Mouse (Mus musculus): ENCODE results near the gene Tmem186.

GRCm38 (mm10) chr16:8680470-8680869 is 43.0 kb upstream of the Tmem186 start, which contains the start of gene Gm5767:
- TF ChIP-seq CTCF (IDR thresholded peaks at IDR 0.05; ENCODE audit: low read depth, low read length) (no peak), POLR2A (IDR thresholded peaks at IDR 0.05; ENCODE audit: insufficient read depth, low read length) (no peak)

Measured in ES-Bruce4 (cell line).